Mouse (Mus musculus) embryonic facial prominence, embryonic 12.5 days (tissue): ENCODE data around the gene Tlr9. TPM values are rescaled to one million over a fixed set of nuclear protein-coding genes. Genes with fewer than 3 reads are reported as not detected.

Experiments used
- ATAC-seq: fragments of 200-750 bp; cut with Nextera tagmentation; 2 replicates; pipeline ENCODE4 v1.8.0; 2017; ENCODE audit not compliant: insufficient number of reproducible peaks, insufficient read depth, low FRiP score, low TSS enrichment
- H3K27ac ChIP-seq: fragments of 300-500 bp; sonication (generic); 2 replicates; pipeline ENCODE4 v1.5.1; 2016; ENCODE audit warnings: mild to moderate bottlenecking
- H3K27me3 ChIP-seq: fragments of 300-500 bp; sonication (generic); 2 replicates; pipeline ENCODE4 v1.6.1; 2016; ENCODE audit warnings: mild to moderate bottlenecking, moderate library complexity
- H3K36me3 ChIP-seq: fragments of 300-500 bp; sonication (generic); 2 replicates; pipeline ENCODE4 v1.6.1; 2016; ENCODE audit warnings: mild to moderate bottlenecking
- H3K4me1 ChIP-seq: fragments of 300-500 bp; sonication (generic); 2 replicates; pipeline ENCODE4 v1.6.1; 2016
- H3K4me2 ChIP-seq: fragments of 300-500 bp; sonication (generic); replicated peaks from 2 replicates; pipeline ENCODE4 v1.6.1; 2016; ENCODE audit warnings: mild to moderate bottlenecking, moderate library complexity
- H3K4me3 ChIP-seq: fragments of 300-500 bp; sonication (generic); 2 replicates; pipeline ENCODE4 v1.5.1; 2016; ENCODE audit warnings: mild to moderate bottlenecking
- H3K9ac ChIP-seq: fragments of 300-500 bp; sonication (generic); 2 replicates; pipeline ENCODE4 v1.6.1; 2016; ENCODE audit warnings: mild to moderate bottlenecking, moderate library complexity
- H3K9me3 ChIP-seq: fragments of 300-500 bp; sonication (generic); 2 replicates; pipeline ENCODE4 v1.6.1; 2016; ENCODE audit warnings: mild to moderate bottlenecking, moderate library complexity
- WGBS: fragments of 180-500 bp; shearing (Covaris S2); methylation state at CpG from one replicate; pipeline ENCODE4 v1.1.7; 2016; 5-methylcytosine and 5-hydroxymethylcytosine counted together
- polyA plus RNA-seq: library from polyadenylated mRNA; unstranded; fragments of >200 nt; fragmentation: Nextera tagmentation; extraction: Ambion mirVana; gene quantifications from 2 replicates; pipeline ENCODE4 v1.2.1, GENCODE M21; 2016

Gene Tlr9
- polyA plus RNA-seq, 1 experiment from 2014 or later: not detected

DNA sequence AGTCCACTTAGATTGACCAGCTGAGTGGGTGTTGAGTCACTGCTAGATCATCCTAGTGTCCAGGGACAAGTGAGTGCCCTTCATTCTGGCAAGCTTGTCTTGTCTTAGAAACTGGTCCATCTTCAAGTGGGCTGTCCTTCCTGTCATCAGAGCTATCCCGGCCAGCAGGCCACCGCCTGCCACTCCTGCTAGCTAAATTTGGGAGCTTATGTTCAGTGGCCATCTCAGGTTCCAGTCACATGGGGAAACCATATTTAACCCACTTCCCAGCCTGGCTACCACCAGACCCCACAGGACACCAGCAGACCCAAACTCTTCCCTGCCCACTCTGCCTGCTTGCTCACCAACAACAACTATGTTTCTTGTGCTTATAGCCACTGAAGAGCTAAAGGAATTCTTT lies 15.9 kb upstream of the Tlr9 start:
- ATAC-seq: no peak
- Histone ChIP-seq H3K4me3 (no peak overlapping the region), H3K4me2 (no peak overlapping the region), H3K27ac (no peak overlapping the region), H3K27me3 (no peaks in the 10 kb centered on the region), H3K9me3 (no peaks in the 10 kb centered on the region), H3K9ac (no peak overlapping the region), H3K4me1 (peaks cover 17% of the 10 kb centered on the region), H3K36me3 (0 out of 2 replicates have a peak, but pooled peaks cover 3% of the 10 kb centered on the region)
- WGBS: 75% methylated on average over 2 of the region's 2 CpGs

DNA sequence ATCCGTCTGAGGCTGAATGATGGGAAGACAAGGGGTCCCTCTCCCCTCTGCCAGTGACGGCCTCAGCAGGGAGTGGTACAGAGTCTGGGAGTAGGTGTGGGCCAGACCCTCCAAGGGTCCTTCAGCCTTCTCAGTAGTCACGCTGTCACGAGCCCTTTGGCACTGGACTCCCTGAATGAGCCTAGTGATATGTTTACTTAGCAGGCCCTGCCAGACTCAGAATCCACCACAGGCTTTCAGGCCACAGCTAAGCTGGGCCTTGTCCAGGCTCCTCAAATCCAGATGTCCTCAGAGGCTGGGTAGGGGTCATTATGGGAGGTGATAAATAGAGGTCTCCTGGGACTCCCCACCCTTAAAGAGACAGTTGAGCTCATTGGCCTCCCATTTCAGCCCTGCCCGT lies 14.2 kb upstream of the Tlr9 start:
- no peaks in the 10 kb centered on the region for H3K27me3 ChIP-seq
- no peak overlapping the region for H3K4me3 ChIP-seq
- no peaks in the 10 kb centered on the region for H3K9me3 ChIP-seq
- H3K4me1 ChIP-seq: peaks cover 26% of the 10 kb centered on the region
- H3K36me3 ChIP-seq: peaks cover 11% of the 10 kb centered on the region
- WGBS: 86% methylated on average over 5 of the region's 5 CpGs
- H3K27ac ChIP-seq: no peak overlapping the region
- no peak overlapping the region for H3K9ac ChIP-seq
- no peak overlapping the region for H3K4me2 ChIP-seq
- ATAC-seq: no peak

DNA sequence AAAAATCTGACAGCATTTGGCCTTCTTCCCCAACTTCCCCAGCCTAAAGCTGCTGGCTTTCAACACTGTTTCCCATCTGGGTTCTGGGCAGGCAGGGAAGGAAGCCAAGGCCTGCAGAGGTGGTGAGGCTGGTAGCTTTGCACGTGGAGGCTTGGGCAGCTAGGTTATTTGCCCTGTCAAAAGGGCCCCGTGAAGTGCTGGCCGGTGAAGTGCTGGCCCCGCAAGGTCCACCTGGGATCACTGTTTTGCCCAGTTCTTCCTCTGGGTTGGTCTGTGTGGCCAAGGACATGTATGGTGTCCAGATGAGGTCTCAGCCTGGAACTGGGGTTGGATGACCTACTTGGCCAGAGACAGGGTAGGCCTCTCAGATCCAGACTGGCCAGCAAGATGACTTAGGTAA lies 12.4 kb upstream of the Tlr9 start:
- peaks cover 11% of the 10 kb centered on the region for H3K4me1 ChIP-seq
- no peak overlapping the region for H3K4me2 ChIP-seq
- 89% methylated on average over 4 of the region's 4 CpGs for WGBS
- H3K9ac ChIP-seq: no peak overlapping the region
- ATAC-seq: no peak
- H3K27ac ChIP-seq: no peak overlapping the region
- no peaks in the 10 kb centered on the region for H3K27me3 ChIP-seq
- no peaks in the 10 kb centered on the region for H3K9me3 ChIP-seq
- H3K4me3 ChIP-seq: no peak overlapping the region
- H3K36me3 ChIP-seq: peaks cover 27% of the 10 kb centered on the region

DNA sequence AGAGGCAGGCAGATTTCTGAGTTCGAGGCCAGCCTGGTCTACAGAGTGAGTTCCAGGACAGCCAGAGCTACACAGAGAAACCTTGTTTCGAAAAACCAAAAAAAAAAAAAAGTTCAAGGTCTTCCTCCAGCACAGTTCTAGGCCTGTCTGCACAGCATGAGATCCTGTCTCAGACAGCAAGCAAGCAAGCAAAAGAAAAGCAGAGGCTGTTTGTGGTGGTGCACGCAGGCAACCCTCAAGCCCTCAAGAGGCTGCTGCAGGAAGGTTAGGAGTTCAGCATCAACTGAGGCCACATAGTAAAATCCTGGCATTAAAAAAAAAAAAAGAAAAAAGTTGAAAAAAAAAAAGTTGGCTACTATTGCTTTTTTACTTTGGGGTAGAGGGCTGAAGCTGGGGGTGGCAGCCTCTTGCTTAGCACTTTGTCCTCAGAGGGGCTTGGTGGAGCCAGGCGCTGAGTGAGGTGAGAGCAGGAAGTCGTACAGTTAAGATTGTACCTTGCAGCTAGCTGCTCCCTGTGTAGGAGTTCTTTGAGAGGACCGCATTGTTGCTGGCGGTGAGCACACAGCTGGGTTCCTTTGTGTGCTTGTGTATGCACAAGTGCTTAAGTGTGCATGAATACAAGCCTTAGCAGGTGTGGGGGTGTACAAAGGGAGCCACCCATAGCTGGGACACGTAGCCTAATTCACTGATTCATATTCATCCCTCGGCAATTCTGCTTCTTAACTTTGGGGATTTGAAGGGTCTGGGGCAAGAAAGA lies 11.4 kb upstream of the Tlr9 start:
- H3K4me1 ChIP-seq: peaks cover 11% of the 10 kb centered on the region
- 0 out of 2 replicates have a peak overlapping the region, but pooled peaks have one; percentile 27 for H3K4me3 ChIP-seq
- peak overlapping the region; percentile 48 for H3K4me2 ChIP-seq
- peak overlapping the region; percentile 52; the same call in 1 of the 2 replicates for H3K27ac ChIP-seq
- H3K36me3 ChIP-seq: peaks cover 32% of the 10 kb centered on the region
- no peaks in the 10 kb centered on the region for H3K9me3 ChIP-seq
- WGBS: 48% methylated on average over 9 of the region's 9 CpGs
- no peak overlapping the region for H3K9ac ChIP-seq
- no peaks in the 10 kb centered on the region for H3K27me3 ChIP-seq
- ATAC-seq: no peak

DNA sequence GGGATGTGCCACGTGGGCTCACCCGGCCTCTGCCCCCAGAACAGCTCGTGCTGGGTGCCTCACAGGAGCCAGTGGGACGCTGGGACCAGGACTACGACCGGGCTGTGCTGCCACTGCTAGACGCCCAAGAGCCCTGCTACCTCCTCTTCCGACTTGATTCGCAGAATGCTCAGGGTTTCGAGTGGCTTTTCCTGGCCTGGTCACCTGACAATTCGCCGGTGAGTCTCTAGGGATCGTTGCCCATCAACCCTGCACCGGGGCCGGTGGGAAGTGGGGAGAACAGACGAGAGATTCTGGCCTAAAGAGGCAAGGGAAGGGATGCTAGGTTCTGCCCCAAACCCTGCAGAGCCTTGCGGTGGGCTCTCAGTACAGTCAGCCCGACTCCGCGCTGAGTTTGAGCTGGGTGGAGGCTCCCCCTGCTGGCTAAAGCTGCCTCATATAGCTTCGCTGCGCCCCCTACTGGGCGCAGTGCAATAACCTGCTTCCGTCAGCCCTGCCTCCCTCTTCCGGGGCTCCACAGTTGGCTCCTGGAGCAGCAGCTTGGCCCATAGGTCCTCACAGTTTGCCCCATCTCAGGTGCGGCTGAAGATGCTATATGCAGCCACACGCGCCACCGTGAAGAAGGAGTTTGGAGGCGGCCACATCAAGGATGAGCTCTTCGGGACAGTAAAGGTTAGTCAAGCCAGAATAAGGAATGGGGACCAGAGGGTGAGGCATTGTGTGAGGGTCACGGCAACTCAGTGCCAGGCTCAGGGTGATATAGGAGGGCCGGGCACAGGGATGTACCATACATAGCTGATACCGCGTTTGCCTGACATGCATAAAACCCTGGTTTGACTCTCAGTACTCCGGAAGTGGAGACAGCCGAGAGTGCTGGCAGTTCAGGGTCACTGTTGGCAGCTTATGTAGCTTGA lies 10.5 kb upstream of the Tlr9 start:
- H3K4me1 ChIP-seq: peaks cover 11% of the 10 kb centered on the region
- 20% methylated on average over 37 of the region's 37 CpGs for WGBS
- peak overlapping the region; percentile 52; the same call in 1 of the 2 replicates for H3K27ac ChIP-seq
- peak overlapping the region; percentile 27 for H3K4me3 ChIP-seq
- peak; percentile 64; the same call in 1 of the 2 replicates for ATAC-seq
- peak overlapping the region; percentile 48 for H3K4me2 ChIP-seq
- H3K9ac ChIP-seq: peak overlapping the region; percentile 50; the same call in 1 of the 2 replicates
- H3K36me3 ChIP-seq: peaks cover 32% of the 10 kb centered on the region
- H3K9me3 ChIP-seq: no peaks in the 10 kb centered on the region
- no peaks in the 10 kb centered on the region for H3K27me3 ChIP-seq

DNA sequence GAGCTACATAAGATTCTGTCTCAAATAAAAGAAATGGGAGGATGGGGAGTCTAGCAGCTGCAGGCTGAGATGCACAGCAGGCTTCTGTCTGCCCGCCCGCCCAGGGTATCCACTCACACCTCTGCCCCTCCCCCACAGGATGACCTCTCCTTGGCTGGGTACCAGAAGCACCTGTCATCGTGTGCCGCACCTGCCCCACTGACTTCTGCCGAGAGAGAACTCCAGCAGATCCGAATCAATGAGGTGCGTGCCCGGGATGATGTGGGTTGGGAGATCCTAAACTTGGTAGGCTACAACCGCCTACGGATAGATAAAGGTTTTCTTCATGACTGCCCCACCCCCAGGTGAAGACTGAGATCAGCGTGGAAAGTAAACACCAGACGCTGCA lies 9.8 kb upstream of the Tlr9 start:
- H3K4me2 ChIP-seq: no peak overlapping the region
- H3K9me3 ChIP-seq: no peaks in the 10 kb centered on the region
- H3K4me1 ChIP-seq: peaks cover 11% of the 10 kb centered on the region
- H3K4me3 ChIP-seq: no peak overlapping the region
- 85% methylated on average over 12 of the region's 12 CpGs for WGBS
- no peak overlapping the region for H3K27ac ChIP-seq
- no peak overlapping the region for H3K9ac ChIP-seq
- H3K27me3 ChIP-seq: no peaks in the 10 kb centered on the region
- no peak for ATAC-seq
- peaks cover 32% of the 10 kb centered on the region for H3K36me3 ChIP-seq

DNA sequence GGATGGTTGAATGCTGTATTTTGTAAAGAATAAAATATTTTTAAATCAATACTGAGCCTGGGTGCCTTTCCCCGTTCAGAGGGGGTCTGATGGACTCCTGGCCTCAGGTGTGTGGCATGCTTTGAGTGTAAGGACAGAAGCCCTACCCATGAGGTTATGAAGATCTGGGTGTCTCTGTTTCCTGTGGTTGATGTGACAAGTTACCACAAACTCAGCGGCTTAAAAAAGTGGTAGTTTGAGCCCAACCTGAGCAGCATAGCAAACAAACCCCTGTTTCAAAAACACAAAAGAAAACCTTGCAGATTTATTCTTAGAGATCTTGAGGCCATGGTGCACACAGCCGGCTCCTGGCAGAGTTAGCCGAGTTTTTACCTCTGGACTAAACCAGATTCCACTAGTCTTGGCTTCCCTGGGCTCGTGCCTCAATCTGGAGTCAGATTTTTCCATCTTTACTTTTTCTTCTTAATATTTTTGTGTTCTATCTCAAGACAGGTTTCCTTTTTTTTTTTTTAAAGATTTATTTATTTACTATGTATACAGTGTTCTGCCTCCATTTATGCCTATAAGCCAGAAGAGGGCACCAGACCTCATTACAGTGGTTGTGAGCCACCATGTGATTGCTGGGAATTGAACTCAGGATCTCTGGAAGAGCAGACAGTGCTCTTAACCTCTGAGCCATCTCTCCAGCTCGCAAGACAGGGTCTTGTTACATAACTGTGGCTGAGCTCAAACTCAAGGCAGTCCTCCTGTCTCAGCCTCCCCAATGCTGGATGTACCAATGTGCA lies 6.9 kb upstream of the Tlr9 start:
- ATAC-seq: no peak
- no peaks in the 10 kb centered on the region for H3K9me3 ChIP-seq
- H3K4me1 ChIP-seq: peaks cover 11% of the 10 kb centered on the region
- 85% methylated on average over 6 of the region's 6 CpGs for WGBS
- H3K4me3 ChIP-seq: no peak overlapping the region
- H3K27me3 ChIP-seq: no peaks in the 10 kb centered on the region
- peaks cover 29% of the 10 kb centered on the region for H3K36me3 ChIP-seq
- no peak overlapping the region for H3K27ac ChIP-seq
- no peak overlapping the region for H3K4me2 ChIP-seq
- no peak overlapping the region for H3K9ac ChIP-seq

DNA sequence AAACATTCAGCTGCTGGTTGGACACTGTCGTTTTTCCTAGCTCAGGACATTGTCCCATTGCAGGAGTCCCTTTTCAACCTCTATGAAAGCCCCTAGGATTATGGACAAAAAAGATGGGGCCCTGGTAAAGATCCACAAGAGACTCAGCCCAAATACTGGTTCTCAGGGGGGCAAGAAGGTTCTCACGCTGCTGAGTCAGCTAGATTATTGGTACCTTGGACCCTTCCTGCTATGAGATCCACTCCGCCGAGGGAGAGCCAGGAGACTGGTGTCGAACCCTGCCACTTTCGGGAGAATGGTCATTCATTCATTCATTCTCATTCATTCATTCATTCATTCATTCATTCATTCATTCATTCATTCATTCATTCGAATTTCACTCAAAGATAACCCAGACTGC lies 5.4 kb upstream of the Tlr9 start:
- ATAC-seq: no peak
- Histone ChIP-seq H3K9me3 (no peaks in the 10 kb centered on the region), H3K27me3 (no peaks in the 10 kb centered on the region), H3K4me3 (no peak overlapping the region), H3K9ac (no peak overlapping the region), H3K27ac (no peak overlapping the region), H3K4me2 (no peak overlapping the region), H3K36me3 (peaks cover 29% of the 10 kb centered on the region), H3K4me1 (peaks cover 5% of the 10 kb centered on the region)
- 85% methylated on average over 7 of the region's 7 CpGs for WGBS

DNA sequence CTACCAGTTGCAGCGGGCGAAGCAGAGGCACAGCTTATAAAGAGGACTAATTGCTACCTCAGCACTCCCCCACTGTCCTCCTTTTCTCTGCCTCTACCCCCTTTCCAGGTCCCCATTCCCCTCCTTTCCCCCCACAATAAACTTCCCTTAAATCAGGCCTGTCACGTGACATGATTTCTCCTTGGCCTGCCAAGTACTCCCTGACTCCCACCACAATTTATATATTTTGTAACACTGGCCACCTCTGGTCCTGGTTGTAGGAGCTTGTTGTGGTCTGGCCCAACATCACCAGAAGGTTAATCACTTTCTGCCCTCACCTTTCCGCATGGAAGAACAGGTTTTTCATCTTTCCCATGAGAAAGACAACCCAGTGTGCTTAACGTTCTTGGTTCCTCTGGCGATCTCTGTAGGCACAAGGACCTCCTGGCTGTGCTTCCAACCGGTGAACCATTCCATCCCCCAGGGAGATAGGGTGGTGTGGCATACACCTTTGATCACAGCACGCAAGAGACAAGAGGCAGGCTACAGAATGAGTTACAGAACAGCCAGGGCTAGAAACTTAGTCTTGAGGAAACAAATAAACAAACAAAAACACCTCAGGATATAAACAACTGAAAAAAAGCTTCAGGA lies 1.4 kb upstream of the Tlr9 start:
- Histone ChIP-seq H3K9me3 (no peaks in the 10 kb centered on the region), H3K4me2 (no peak overlapping the region), H3K36me3 (no peaks in the 10 kb centered on the region), H3K4me3 (no peak overlapping the region), H3K27ac (no peak overlapping the region), H3K4me1 (no peaks in the 10 kb centered on the region), H3K27me3 (peaks cover 18% of the 10 kb centered on the region), H3K9ac (no peak overlapping the region)
- WGBS: 69% methylated on average over 8 of the region's 8 CpGs
- ATAC-seq: no peak

DNA sequence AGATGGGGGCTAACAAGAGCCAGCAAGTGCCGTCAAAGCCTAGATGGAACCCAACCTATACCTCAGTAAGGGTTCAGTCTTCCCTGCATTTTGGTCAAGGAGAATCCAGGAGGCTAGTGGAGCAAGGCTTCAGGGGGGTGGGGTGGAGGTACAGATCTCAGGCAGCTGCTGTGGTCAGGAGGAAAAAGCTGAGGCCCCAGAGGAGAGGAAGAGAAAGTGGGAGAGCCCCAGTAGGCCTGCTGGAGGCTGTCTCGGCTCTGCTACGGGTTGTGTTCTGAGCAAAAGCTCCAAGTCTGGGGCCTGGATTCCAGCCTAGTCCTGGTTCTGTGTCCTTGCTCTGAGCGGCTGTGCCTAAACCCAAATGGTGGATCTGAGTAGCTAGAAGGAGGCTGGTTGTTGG lies 596 bp downstream of the Tlr9 start:
- no peak overlapping the region for H3K27ac ChIP-seq
- H3K27me3 ChIP-seq: peaks cover 18% of the 10 kb centered on the region
- 83% methylated on average over 4 of the region's 4 CpGs for WGBS
- H3K36me3 ChIP-seq: no peaks in the 10 kb centered on the region
- no peak for ATAC-seq
- H3K9ac ChIP-seq: no peak overlapping the region
- no peak overlapping the region for H3K4me3 ChIP-seq
- H3K9me3 ChIP-seq: no peaks in the 10 kb centered on the region
- no peak overlapping the region for H3K4me2 ChIP-seq
- H3K4me1 ChIP-seq: no peaks in the 10 kb centered on the region; the same call in 1 of the 2 replicates
